9 mouse cellular contexts compared by ENCODE assay signal in genomic region chr11:95750995-95751394, GRCm38 (mm10). TPM values are rescaled to one million over a fixed set of nuclear protein-coding genes. Genes with fewer than 3 reads are reported as not detected.
DNase-seq lines count a peak whose midpoint lies in the region; ATAC-seq and TF ChIP-seq lines count a peak whose summit lies in the region.
"Had no signal": no experiment of that assay in that cellular context is flagged by ENCODE, and none has a peak within 500 bp of the region (broad histone marks: within the 10 kb centered on the region; RNA-seq: fewer than 3 reads in every experiment).

No protein-coding gene starts in this region.

- ATAC-seq in activated CD4-positive, CD25-positive, alpha-beta regulatory T cell, adult 4 months: no peak

- H3K4me3 ChIP-seq in ES-Bruce4 (ENCODE audit: low read depth, low read length): no peak overlapping the region
- H3K4me3 ChIP-seq: lung, embryonic 15.5 days had no signal

- no peak overlapping the region for H3K27ac ChIP-seq in ES-Bruce4 (ENCODE audit: insufficient read depth, low read length)
- H3K27ac ChIP-seq: lung, embryonic 15.5 days had no signal

- peak; percentile 80 for TF ChIP-seq CTCF in ES-Bruce4 (IDR thresholded peaks at IDR 0.05; ENCODE audit: low read depth, low read length)

- TF ChIP-seq EP300 in ES-Bruce4 (IDR thresholded peaks at IDR 0.05; ENCODE audit: insufficient read depth, low read depth, low read length): no peak

- peaks cover 36% of the 10 kb centered on the region for H3K36me3 ChIP-seq in ES-Bruce4 (ENCODE audit: control insufficient read depth, insufficient read depth, low read length, poor library complexity, severe bottlenecking)

- TF ChIP-seq POLR2A in ES-Bruce4 (IDR thresholded peaks at IDR 0.05; ENCODE audit: insufficient read depth, low read length): no peak

- no peaks in the 10 kb centered on the region for H3K9me3 ChIP-seq in ES-Bruce4 (replicated peaks; ENCODE audit: control insufficient read depth, insufficient read depth, low read length, poor library complexity, severe bottlenecking)
- H3K9me3 ChIP-seq: lung, embryonic 15.5 days had no signal

- H3K9ac ChIP-seq in ES-Bruce4 (ENCODE audit: low read depth, poor library complexity, severe bottlenecking): no peak overlapping the region
- H3K9ac ChIP-seq: lung, embryonic 15.5 days had no signal

- no peaks in the 10 kb centered on the region for H3K4me1 ChIP-seq in ES-Bruce4 (ENCODE audit: control insufficient read depth, insufficient read depth, low read length)
- H3K4me1 ChIP-seq: lung, embryonic 15.5 days had no signal

- H3K27me3 ChIP-seq in ES-Bruce4 (ENCODE audit: control insufficient read depth, insufficient read depth, low read length, poor library complexity, severe bottlenecking): no peaks in the 10 kb centered on the region
- H3K27me3 ChIP-seq: lung, embryonic 15.5 days had no signal

- DNase-seq in WW6 (ENCODE audit: low read depth, low spot score): peak; percentile 55
- DNase-seq in cerebellum, postnatal 4 days (ENCODE audit: low spot score in 2 of 2): peak; percentile 57 to 84
- peak; percentile 35 to 71 for DNase-seq in heart, adult 9 months (ENCODE audit: low spot score in 2 of 2)
- peak; percentile 38 to 74 for DNase-seq in layer of hippocampus, adult 8-10 months (ENCODE audit: low spot score in 2 of 2)
- DNase-seq in lung, postnatal 14 days: peak; percentile 92
- DNase-seq in skeletal muscle tissue, adult 2 months (ENCODE audit: low read depth, low spot score): peak; percentile 65

RNA-seq across cellular contexts. Expression of gene B130006D01Rik, which starts 27.6 kb away (rescaled TPM):
- polyA plus RNA-seq in ES-Bruce4 (2011; ENCODE audit: insufficient read depth, insufficient read length, low read depth, missing spikeins): 2.3 and 3.9 TPM in 2 replicates
- 1 to 10 TPM; 1.9 to 2.4 (median 1.9) TPM for total RNA-seq in layer of hippocampus, adult 8-10 months (2022)
- polyA plus RNA-seq in activated CD4-positive, CD25-positive, alpha-beta regulatory T cell, adult 4 months (2017; shearing (Covaris generic)): 1 to 10 TPM; 3.9 to 4.9 TPM

RNA-seq across cellular contexts. Expression of gene Zfp652, which starts 38.5 kb away (rescaled TPM):
- 41.4 TPM in 2 replicates for polyA plus RNA-seq in ES-Bruce4 (2011; ENCODE audit: insufficient read depth, insufficient read length, low read depth, missing spikeins)
- total RNA-seq in layer of hippocampus, adult 8-10 months (2022): 10 to 100 TPM; 47.8 to 49.7 (median 48.5) TPM
- polyA plus RNA-seq in activated CD4-positive, CD25-positive, alpha-beta regulatory T cell, adult 4 months (2017; shearing (Covaris generic)): 10 to 100 TPM in 1 of 2 experiments, 1 to 10 TPM in 1; 9.6 to 13.0 TPM
